Mouse (Mus musculus) monocyte, adult 5-6 weeks (primary cell): ENCODE data around the gene Mogat2. TPM values are rescaled to one million over a fixed set of nuclear protein-coding genes. Genes with fewer than 3 reads are reported as not detected.
A peak's percentile ranks its signal among the peaks of the same experiment; 100 is the strongest.

Experiments
- ATAC-seq: fragments of 153-309, 156-312 bp; replicated peaks from 2 replicates; pipeline ENCODE4 v1.8.0; 2017; ENCODE audit warnings: mild to moderate bottlenecking; ENCODE audit not compliant: low TSS enrichment, insufficient number of reproducible peaks, severe bottlenecking, poor library complexity, low FRiP score
- total RNA-seq: library from RNA; stranded (forward); fragments of 200-1000, 200-491, 200-594 nt; gene quantifications from 3 replicates; pipeline ENCODE4 v1.2.3, GENCODE M21; 2017

The Mogat2 gene
- not detected in 3 replicates for total RNA-seq

DNA sequence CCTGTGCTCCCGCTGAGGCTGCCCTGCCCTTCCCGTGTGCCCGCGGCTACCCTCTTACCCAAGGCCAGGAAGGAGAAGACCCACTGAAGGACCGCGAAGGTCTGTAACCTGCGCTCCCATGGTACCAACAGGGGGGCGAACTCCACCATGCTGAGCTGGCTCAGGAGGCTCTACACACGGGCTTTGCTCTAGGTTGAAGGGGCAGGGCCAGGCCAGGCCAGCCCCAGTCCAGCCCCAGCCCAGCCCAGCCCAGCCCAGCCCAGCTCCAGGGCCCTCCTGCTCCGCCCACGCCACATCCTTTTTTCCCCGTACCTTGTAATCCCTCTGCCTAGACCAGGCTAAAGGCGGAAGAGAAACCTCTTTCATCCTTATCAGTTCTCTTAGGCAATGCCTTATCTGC, at the start of gene Mogat2:
TSS of gene Mogat2 (minus strand) at position 203 of the 400 bp plus-strand sequence.
- no peak for ATAC-seq

DNA sequence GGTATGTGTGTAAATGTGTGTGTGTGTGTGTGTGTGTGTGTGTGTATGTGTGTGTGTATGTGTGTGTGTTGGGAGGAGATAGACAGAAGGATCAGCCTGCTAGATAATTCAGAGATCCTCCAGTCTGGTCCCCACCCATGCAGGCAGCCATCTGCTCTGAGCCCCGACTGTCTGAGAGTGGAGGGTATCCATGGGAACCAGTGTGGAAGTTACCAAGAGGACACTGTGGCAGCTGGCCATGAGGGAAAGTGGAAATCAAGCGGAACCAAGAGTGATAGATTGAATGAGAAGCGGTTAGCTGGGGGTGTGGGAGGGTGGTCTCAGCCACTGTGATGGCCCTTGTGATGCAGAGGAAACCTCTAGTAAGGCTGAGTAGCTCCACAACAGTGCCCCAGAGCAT, 48.9 kb upstream of the Mogat2 start:
- ATAC-seq, result no peak

DNA sequence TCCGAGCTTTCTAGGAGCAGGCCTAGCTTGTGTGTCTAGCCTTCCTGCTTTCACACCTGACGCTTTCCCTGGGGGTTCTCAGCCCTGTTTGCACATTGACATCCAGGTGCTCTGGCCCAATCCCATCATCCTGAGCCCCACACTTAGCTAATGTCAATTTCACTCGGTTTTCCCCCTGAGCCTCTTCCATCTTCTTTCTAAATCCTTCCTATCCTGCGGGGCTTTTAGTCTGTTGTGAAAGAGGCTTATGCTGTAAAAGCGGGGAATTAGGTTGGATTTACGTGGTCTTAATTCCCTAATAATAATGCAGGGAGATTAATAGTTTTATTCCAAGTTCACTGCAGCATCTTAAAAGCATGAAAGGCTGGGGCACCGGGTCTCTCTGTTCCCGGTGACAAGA, 41.2 kb upstream of the Mogat2 start:
- no peak for ATAC-seq

DNA sequence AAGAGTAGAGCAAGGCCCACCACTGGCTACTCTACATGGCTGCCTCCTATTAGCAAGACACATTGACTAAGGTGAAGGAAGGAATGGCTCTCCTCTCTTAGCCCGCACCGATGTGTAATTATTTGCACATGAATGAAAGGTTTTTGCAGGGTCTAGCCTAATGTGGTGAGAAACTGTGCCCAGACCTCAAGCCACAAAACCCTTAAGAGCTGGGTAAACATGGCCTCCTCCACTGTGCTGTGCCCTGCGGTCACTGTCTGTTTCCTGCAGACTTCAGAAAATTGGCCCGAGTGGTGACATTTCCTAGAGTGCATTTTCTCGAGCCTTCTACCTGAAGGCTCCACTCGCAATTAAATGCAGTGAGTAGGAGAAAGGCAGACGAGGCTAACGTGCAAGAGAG, 39.9 kb upstream of the Mogat2 start:
- no peak for ATAC-seq

DNA sequence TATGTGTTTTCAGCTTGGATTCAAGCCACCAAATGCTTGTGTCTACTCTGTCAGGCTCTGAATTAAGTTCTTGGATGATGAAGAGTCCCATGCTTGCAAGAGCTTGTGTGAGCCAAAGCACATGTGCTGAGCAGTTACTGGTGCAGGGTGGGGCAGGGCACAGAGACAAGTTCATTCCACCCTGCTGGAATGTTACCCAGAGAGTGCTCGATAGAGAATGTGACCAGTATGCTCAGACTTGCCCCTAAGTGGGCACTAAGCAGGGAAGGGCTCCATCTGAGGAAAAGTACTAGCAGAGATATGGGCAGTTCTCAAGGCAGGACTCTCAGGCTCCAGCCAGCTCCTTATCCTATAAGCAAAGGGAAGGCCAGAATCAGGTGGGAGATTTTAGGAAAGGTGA, 38.3 kb upstream of the Mogat2 start:
- no peak for ATAC-seq

DNA sequence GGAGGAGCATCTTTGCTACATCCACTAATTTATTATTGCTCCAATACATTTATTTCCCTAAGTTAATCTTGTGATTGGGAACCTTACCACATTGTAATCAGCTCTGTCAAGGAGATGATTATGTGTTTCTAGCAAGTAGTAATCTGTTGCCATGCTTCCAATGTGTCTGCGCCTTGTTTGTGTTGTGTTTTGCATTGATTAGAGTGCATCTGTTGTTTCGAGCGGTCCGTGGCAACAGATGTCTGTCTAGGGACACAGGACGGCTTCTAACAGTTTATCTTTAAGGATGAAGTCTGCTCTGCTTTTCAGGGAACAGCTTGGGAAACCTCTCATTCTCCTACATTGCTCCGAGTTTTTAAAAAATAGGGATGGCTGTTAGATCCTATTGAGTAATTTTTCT, 36.7 kb upstream of the Mogat2 start:
- no peak for ATAC-seq

DNA sequence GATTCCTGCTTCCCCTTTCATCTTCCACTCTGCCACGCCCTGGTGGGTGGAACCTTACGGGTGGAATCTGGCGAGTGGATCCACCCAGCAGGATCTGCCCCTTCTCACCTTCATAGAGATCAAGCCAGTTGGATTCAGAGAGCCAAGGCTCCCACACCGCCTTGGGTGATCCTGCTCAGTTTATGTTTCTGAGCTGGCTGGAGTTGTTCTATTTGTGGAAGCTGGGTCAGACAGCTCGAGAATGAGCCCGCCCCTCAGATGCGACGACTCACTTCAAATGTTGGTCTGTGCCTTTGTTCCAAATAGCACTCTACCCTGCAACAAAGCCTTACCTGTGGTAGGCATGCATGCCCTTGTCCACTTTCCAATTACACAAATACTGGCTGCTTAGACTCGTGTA, 33.2 kb upstream of the Mogat2 start:
- no peak for ATAC-seq

DNA sequence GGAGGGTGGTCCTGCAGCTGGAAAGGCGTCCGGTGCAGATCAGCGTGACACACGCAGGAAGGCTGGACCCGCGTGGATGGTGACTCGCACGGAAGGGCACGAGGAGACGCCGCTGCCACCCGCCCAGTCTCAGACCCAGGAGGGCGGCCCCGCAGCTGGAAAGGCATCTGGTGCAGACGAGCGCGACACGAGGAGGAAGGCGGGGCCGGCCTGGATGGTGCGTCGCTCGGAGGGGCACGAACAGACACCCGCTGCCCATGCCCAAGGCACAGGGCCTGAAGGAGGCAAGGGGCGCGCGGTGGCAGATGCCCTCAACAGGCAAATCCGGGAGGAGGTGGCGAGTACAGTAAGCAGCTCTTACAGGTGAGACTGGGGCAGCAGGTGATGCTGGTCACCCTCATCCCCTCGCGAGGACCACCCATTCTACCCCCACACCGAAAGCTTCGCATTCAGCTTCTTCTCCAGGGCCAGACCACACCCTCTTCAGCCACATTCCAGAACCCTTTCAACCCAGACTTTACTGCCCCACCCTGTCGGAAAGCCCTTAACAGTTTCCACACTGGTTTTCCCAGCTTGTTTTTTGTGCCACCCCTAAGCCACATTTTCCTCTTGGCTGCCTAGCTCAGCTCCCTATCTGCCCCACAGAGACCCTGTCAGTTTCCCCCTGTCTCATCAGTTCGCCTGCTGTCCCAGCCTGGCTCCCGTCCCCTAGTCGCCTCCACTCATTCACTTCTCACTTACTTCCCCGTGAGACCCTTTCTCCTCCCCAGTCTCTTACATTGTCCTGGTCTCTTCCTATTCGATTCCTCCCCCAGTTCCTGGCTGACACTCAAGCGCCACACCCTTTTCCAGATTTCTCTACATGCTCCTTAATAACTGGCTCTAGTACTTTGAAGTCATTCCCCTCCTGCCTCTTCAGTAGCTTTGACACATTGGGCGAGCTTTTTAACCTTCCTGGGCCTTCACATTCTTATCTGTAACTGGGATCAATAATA, 30.8 kb upstream of the Mogat2 start:
- no peak for ATAC-seq

DNA sequence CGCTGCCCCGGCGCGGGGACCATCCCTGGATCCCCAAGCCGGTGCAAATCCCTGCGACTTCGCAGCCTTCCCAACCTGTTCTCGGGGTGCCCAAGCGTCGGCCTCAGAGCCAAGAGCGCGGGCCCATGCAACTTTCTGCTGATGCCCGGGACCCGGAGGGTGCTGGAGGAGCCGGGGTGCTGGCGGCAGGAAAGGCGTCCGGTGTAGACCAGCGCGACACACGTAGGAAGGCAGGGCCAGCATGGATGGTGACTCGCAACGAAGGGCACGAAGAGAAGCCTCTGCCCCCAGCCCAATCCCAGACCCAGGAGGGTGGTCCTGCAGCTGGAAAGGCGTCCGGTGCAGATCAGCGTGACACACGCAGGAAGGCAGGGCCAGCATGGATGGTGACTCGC, 30.1 kb upstream of the Mogat2 start:
- ATAC-seq, result no peak

DNA sequence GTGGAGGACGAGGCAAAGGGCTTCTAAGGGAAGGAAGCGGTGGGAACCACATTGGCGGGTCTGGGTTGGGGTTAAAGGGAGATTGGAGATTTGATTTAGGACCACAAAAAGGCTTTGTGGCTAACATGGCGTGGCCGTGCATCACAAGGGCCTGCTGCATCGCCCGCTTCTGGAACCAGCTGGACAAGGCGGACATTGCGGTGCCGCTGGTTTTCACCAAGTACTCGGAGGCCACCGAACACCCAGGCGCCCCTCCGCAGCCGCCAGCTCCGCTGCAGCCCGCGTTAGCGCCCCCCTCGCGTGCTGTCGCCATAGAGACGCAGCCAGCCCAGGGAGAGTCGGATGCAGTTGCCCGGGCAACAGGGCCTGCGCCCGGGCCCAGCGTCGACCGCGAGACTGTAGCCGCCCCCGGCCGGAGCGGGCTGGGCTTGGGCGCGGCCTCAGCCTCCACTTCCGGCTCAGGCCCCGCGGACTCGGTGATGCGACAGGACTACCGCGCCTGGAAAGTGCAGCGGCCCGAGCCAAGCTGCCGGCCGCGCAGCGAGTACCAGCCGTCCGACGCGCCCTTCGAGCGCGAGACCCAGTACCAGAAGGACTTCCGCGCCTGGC, 29.6 kb upstream of the Mogat2 start:
- no peak for ATAC-seq

DNA sequence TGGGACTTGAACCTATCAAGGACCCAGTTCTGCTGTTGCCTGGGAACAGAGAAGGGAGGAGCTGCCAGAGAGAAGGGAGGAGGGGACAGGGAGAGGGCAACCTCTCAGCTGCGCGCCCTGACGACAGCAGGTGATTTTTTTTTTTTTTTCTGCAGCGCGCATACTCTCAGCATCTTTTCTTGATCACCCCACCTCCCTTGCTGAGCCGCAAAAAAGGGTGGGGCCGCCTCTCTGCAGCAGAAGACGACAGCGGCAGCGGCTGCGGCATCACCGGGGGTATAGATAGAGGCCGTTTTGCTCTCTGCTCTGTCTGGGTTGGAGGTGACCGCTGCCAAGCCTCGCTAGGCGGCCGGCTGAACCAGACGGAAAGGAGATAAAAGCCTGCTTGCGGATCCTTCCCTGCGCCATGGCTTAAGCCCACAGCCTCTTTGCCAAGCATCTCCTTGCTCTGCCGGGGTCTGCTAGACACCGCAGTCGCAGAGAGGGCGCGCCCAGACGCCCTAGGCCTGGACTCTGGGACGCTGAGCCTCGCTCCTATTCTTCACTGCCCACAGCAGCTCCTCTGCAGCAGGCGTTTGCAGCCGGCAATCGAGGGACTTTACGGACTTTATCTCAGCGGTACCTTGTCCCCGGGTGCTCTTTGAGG, 29.0 kb upstream of the Mogat2 start, which contains the start of gene Map6:
TSS of gene Map6 (plus strand) at position 197 of the 646 bp plus-strand sequence.
- ATAC-seq, result no peak

DNA sequence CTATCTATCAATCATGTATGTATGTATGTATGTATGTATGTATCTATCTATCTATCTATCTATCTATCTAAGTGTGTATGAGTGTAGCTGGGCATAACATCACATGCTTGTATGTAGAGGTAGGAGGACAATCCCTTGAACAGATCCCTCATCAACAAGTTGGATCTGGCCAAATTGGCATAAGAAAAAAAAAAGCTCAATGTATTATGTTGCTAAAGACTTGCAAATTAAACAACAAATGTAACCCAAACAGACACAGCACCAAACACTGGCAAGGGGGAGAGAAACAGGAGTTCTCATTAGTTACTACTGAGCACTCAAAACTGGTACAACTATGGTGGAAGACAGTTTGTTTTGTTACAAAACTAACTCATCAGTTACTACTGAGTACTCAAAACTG, 26.2 kb upstream of the Mogat2 start:
- no peak for ATAC-seq

DNA sequence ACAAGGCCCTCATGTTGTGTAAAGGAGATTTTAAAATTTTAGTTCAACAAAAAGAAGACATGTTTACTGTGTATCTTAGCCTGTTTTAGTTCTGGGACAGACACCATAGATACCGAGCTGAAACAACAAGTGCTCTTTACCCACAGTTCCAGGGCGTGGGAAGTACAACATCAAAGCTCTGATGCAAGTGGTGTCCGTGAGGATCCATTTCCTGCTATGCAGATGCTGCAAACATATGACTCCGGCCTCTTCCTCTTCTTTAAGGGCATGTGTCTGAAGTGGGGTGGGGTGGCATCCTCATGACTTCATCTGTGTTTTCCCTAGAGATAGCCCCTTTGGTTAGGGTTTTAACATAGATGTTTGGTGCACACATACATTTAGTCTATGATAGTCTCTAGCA, 25.1 kb upstream of the Mogat2 start:
- ATAC-seq, result peak; percentile 55

DNA sequence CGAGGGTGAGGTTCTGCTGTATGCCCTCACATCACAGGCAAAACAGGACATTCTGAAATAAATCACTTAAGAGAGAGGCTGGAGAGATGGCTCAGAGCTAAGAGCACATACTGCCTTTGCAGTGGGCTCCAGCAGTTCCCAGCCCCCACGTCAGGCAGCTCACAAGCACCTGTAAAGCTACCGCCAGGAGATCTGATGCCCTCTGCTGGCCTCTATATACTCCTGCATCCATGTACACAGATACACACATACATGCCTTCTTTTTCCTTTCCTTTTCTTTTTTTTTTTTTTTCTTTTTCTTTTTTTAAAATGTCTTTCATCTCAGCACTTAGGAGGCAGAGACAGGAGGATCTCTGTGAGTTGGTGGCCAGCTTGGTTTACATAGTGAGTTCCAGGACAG, 23.5 kb upstream of the Mogat2 start:
- no peak for ATAC-seq

DNA sequence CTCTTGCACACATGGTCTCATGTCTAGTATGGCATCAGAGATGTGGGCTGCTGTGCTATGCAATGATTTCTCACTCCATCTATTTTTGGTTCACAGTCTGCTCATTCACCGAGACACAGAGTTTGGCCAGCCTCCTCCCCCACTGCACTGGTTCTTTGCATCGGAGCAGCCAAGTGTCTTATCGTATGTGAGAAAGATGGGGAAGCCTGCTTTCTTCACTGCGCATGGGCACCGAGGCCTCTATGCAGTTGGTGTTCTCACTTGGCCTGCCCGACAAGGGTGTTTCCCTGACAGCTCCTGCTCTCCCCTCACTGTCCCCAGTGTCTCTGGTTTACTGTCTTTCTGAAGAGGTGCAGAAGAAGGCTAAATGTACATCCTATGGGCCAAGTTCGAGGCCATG, 16.6 kb upstream of the Mogat2 start:
- ATAC-seq, result no peak

DNA sequence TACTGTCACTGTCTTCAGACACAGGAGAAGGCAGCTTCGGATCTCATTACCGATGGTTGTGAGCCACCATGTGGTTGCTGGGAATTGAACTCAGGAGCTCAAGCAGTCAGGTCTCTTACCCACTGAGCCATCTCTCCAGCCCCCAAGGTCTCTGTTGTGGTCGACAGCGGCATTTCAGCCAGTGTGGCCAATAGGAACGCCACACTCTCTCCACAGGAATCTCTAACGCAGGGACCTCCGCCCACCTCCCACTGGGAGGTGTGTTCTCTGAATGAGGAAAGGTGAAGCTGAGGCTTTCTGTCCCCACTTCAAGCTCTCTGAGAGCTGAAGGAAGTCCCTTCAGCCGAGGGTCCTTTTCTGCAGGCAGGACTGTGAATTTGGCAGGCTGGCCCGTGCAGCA, 12.0 kb upstream of the Mogat2 start:
- ATAC-seq, result no peak

DNA sequence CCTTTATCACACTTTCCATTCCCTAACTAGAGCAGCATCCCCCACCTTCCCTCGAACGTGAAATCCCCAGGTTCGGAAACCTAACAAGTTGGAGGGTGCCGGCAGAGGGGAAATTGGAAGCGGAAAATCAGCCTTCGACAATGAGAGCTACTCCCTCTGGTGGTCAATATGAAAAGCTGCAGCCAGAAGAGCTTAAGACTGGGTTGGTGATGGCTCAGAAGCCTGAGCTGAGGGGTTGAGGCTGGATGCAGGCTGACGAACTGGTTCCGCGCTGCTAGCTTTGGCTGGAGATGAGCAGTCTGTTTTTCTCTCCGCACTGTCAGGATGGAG, 11.1 kb upstream of the Mogat2 start:
- peak; percentile 76 for ATAC-seq

DNA sequence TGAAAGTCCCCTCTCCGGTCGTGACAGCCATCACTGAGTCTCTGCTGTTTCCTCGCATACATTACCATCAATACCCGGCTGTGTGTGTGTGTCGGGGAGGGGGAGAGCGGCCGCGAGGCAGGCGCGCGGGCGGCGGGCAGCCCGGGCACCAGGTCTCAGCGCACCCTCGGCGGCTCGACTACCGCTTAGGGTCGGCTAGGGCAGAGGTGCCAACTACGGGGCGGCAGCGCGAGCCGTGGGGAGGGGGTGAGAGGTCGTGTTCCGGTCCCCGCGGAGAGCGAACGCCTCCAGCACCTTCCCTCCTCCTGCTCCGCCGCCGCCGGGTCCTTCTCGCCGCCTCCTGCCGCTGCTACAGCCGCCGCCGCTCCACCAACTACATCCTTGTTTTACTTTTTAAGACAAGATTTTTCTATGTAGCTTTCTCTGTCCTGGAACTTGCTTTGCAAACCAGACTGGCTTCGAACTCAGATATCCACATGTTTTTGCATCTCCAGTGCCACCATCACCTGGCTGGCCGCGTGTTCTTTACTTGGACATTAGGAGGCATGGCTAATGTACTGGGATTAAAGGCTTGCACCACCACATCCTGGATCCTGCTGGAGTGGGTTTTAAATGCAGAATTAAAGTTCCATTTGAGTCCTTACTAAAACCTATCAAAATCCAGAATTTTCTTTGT, 10.6 kb upstream of the Mogat2 start:
- ATAC-seq, result 0 out of 2 replicates have a peak, but pooled peaks have one; percentile 25

DNA sequence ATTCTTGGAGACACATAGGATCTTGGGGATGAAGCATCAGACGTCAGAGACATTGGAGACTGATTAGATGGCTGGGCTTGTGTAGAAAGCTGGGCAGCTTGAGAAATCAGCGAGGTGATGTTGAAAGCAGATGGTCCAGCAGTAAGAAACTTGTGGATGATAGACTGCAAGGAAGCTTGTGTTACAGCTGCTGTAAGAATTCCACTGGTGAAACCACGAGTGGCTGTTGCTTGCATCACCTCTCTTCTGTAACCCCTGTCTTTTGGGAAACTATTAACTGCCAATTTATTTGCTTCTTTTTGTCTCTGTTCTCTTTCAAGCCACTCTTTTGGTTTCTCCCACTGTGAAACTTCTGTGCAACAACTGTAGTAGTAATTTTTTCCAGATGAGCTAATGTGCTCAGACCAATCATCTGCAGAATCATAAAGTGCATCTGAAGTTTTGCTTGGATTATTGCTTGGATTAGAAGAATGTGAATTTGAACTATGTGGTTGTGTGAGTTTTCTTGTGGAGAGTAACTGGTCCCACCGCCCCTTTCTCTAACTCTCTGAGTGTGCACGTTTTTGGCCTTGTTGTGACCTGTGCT, 9.8 kb upstream of the Mogat2 start:
- ATAC-seq, result no peak
